Mouse (Mus musculus) cerebellum, adult 9-11 months (tissue): ENCODE measurements around the gene Mtnr1a.

Source experiments
- DNase-seq: peaks from one replicate; pipeline ENCODE4 v3.0.0; 2022

Gene Mtnr1a

GRCm38 (mm10) chr8:45110064-45110812 lies 41.3 kb downstream of the Mtnr1a start:
- DNase-seq: no peak

- DNase-seq: no peak
Observed at GRCm38 (mm10) chr8:45110813-45111104, 41.8 kb downstream of the Mtnr1a start.

GRCm38 (mm10) chr8:45111820-45112219 lies 42.9 kb downstream of the Mtnr1a start:
- no peak for DNase-seq

- no peak for DNase-seq
Observed at GRCm38 (mm10) chr8:45117588-45117987, 48.7 kb downstream of the Mtnr1a start.

GRCm38 (mm10) chr8:45125680-45126079 lies 56.7 kb downstream of the Mtnr1a start:
- DNase-seq: no peak
